Mouse (Mus musculus) gastrocnemius, postnatal 25 days (tissue): Measurements from ENCODE around the gene Trip10. TPM values are rescaled to one million over a fixed set of nuclear protein-coding genes. Genes with fewer than 3 reads are reported as not detected.

ENCODE experiments used
- DNase-seq: peaks from one replicate; pipeline ENCODE4 v3.0.0; 2022
- total RNA-seq, 2 experiments: library from RNA; stranded (reverse); gene quantifications; 1 replicate in 1 of 2; 2 replicates in 1 of 2; pipeline ENCODE4 v1.2.3; 2021

Gene Trip10
- total RNA-seq, 2 experiments from 2014 or later, result 132 to 134 TPM

DNA sequence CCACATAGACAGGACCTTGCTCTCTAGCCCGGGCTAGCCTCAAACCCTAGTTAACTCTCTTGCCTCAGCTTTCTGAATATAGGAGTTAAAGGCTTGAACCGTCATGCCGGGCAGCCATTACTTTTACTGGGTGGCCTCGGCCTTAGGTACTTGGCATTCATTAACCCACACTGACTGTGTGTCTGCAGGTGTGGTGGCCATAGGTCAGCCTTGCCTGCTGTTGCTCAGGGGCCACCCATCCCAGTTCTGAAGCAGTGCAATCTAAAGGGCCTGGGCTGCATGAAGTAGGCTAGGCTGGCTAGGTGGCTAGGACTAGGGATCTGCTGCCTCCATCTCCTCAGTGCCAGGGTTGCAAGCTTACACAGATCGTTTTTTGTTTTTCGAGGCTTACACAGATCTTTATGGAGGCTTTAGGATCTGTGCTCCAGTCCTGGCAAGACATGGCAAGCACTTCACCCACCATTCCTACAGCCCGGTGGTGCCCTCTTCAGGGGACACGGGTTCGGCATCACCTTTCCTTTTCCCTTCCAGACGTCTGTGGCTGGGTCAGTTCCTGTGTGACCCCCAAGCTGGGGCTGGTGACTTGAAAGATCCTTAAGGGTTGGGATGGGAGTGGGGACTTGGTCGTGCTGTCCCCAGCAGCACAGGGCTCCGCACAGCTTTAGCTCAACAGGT, 14.9 kb upstream of the Trip10 start:
- DNase-seq, result no peak

DNA sequence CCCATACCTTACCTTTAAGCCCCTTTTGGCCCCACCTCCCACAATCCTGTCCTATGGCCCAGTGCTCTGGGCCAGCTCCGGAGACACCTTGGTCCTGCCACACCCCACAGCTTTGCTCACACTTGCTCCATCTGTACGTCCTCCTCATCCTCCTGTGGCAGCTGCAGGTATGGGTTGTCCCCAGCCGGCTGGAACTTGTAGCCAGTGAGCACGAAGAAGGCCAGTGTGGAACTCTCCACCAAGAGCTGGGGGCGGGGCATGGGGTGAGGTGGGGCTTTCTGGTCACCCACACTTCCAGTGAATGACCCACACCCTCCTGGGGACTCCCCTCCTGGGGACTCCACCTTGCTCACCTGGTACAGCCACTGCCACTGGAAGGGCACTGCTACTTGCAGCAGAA, 13.5 kb upstream of the Trip10 start:
- no peak for DNase-seq

DNA sequence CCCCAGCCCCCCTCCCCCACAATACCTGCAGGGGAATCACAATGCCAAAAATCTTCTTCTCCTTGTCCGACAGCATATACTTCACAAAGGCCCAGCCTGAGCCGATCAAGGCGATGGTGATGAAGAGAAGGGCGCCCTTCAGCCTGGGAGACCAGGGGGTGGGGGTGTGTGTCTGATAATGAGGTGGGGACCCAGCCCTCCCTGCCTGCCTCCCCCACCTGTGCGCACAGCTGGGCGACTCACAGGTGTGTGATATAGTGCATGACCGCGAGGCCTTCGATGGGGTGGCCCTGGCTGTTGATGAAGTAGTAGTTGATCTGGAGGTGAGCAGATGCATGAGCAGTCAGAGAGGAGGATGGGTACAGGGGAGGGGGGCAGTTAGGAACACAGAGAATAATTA, 12.1 kb upstream of the Trip10 start:
- no peak for DNase-seq

DNA sequence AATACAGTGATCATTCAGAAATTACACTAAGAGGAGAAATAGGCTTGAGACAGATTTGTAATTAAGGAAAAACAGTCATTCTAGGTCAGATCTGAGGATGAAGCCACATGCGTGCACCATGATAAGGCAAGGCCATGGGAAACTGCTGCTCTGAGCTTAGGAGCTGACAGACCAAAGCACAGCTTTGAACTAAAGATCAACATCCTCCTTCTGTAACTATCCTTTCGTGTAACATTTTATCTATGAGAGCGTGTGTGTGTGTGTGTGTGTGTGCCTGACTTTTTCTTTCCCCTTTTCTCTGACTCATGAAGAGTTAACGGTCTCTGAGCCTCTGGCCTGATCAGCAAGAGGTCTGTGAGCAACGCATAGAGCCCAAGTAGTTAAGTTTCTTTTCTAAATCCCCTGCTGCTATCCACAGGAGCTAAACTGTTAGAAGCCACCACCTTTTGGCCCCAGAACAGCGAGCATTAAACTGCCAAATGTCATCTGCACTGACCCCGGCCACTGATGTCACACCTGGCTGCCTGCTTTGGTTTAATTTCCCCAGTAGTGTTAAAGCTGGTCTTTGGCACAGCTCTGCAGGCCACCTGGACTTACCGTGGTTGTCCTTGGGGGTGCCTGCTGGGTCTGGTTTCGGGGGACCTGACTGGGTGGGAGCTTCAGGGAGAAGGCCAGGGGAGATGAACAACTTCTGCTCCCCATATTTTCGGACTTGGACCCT, 5.4 kb upstream of the Trip10 start:
- no peak for DNase-seq

DNA sequence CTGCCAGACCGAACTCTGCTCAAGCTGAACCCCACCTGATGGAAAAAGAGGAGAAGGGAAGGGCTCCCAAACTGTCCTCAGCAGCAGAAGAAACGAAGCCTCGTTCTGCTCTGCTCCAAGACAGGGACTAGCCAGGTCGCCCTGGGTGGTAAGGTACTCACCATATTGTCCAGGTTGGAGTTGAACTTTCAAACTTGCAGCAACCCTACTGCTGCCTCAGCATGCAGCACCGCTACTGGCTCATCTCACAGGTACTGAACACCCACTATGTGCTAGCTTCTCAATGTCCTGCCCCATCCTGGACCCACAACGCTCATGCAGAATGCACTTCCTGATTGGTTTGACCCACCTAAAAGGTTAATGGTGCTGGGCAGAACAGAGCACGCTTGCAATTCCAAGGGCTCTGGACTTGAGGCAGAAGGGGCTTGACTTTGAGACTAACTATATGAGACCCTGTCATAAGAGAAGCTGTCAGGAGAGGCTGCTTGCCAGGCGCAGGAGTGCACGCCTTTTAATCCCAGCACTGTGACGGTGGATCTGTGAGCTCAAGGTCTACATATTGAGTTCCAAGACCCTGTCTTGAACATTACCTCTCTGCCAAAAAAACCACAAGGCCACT, 3.8 kb upstream of the Trip10 start:
- DNase-seq, result no peak

DNA sequence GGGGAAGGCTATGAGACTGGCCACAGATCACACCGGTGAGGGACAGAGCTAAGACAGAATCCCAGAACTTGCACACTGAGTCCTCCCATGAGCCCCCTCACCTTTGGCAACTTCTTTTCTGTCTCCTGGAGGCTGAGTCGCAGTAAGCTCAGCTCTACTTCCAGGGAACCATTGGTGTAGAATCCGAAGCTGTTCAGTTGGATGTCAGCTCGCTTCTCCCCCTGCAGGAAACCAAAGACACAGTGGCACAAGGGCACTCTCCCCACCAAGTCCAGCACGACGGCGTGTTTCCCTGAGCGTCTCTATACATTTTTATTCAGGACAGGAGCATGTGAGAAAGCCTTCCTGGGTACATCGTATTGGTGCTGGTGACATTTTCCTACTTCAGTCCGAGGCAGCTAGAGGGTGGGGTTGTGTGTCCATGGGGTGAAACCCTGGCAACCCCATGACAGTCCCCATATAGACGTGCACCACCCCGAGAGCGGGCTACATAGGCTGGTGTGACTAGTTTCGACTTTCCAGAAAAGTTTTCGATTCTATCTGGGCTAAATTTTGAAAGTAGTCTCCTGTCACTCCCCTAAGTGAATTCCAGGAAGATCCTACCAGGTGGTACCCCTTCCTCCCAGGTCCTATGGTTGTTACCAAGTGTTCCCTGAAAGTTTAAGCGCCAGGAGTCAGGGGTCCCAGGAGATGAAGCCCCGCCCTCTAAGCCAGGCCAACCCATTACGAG, 2.4 kb upstream of the Trip10 start:
- DNase-seq, result peak; percentile 5

DNA sequence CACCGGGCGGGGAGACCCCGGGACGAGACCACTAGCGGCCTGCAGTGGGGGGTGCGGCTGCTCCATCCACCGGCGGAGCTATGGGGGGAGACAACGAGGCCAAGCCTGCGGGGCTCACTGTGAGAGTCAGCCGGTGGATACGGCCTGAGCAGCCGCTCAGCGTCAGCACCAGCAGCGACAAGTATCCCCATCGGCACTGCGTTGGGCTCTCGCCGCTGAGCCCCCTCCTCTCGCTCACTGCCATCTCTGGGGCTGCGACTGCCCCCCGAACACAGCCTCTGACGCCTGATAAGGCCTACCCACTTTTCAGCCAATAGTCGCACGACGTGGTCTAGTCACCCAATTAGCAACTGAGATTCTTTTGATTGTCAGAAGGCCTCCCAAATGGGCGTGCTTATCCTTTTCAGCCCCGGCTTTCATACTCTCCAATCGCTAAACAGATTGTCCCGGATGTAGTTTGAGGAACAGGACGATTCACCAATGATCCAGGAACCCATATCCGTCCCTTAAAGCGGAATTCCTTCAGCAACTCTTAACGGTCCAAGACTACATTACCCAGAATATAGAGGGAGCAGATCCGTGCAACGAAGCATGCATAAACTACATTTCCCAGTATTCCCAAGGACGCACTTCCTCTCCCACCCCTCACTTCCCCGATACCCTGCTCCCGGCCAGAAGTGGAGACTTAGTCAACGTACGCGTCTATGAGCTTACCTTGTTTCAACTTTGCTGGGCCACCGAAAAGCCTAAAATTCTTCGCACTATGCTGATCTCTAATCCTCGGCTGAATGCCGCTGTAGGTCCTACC, 1.7 kb upstream of the Trip10 start:
- peak; percentile 95 for DNase-seq

DNA sequence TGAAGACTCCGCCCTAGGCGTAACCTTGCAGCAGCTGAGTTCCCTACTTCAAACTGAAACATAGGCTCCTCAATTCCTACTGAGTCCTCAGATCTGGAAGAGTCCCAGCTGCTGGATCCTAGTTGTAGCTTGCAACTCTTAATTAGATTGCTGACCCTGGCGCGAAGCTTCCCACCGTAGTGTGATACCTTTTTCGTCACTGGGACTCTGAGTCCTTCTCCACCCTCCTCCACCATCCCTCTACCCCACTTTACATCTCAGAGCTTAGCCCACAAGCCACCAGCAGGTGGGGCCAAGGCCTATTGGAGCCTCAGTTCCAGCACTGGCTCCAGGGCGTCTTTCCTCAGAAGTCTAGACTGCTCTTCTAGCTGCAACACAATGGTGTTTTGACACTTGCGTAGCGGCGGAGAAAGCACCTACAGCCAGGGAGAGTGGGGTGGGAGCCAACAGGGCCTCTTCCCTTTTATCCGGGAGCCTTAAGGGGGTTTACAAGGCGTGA, 1.0 kb upstream of the Trip10 start, which contains the start of gene Gpr108:
Gene Gpr108 (minus strand): TSS at position 246 of the 499 bp plus-strand sequence.
- peak; percentile 86 for DNase-seq

DNA sequence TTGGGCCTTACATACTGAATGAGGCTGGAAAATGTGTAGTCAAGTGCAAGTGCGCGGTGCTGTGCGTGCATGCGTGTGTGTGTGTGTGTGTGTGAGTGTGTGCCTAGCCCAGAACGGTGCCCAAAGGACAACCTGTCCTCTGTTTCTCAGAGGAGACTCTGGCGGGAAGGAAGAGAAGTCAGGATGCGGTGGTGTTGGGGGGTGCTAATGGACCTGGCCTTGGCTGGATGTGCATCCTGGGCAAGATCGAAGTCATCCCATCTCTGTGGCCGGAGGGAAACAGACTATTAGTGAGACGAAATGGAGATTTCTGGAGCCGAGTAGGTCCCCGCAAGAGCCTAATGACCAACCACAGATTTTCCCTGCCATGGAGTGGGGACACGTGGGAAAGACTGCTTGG, 484 bp upstream of the Trip10 start:
- DNase-seq, result peak; percentile 32

DNA sequence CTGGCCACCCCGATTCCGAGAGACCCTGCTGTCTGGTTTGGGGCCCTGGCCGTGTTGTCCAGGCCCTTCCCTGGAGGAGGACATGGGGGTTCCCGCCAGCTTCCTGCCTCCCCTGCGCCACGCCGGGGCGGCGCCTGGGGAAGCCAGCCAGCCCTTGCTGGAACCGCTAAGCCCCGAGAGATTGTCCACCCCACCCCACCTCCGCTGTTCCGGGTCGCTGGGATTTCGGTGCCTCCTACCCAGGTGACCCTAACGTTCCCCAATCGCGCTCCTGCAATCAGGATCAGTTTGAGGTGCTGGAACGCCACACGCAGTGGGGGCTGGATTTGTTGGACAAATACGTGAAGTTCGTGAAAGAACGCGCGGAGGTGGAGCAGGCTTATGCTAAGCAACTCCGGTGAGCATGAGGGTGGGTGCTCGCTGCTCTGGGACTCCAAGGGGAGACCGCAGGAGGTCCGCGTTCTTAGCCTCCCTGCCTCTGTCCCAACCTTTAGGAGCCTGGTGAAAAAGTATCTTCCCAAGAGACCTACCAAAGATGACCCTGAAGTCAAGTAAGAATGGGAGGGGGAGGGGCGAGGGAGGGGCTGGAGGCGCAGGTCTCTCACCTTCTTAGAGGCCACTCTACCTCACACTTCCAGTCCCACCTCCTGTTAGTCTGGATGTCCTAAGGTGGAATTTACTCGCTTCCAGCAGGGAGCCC, 1.4 kb downstream of the Trip10 start:
- DNase-seq, result peak; percentile 78

DNA sequence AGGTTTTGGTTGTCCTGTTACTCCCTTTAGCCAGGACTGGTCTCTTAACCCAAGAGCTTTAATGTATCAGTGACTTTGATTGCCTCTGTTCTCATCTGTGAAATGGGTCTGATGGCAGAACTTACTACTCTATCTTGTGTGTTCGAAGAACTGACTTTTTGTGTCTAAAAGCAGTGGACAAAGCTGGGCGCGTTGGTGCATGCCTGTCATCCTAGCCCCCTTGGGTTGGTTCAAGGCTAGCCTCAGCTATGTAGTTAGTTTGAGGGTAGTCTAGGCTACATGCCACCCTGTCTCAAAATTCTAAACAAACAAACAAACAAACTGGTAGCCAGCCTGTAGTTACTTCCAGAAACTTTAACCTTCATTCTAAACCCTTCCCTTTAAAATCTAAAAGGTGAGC, 2.2 kb downstream of the Trip10 start:
- DNase-seq, result peak; percentile 2

DNA sequence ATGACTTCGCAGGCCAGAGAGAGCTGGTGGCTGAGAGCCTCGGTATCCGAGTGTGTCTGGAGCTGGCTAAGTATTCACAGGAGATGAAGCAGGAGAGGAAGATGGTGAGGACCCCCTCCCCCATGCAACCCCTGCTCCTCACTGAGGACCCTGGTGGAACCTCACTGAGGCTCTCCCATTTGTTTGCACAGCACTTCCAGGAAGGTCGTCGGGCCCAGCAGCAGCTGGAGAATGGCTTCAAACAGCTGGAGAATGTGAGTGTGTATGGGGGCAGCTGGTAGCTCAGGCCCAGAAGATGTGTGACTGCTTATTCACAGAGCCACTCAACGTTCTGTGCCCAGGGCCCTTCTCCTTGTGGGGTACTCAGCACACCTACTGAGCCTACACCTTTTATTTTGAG, 4.1 kb downstream of the Trip10 start:
- no peak for DNase-seq

DNA sequence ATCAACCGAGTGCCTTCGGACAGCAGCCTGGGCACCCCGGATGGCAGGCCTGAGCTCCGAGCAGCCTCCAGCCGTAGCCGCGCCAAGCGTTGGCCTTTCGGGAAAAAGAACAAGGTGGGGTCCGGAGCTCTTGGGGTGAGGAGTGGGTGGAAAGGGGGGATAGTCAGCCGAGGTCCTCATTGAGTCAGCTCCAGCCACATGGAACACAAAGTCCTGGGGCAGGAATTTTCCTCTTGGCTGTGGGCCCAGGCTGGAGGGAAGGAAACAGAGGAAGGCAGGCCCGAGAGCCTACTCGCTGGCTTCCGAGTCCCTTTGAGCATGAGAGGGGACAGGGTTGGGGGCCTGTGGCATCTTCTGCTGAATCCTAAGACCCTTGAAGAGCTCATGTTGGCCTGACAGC, 6.1 kb downstream of the Trip10 start:
- DNase-seq, result peak; percentile 58

DNA sequence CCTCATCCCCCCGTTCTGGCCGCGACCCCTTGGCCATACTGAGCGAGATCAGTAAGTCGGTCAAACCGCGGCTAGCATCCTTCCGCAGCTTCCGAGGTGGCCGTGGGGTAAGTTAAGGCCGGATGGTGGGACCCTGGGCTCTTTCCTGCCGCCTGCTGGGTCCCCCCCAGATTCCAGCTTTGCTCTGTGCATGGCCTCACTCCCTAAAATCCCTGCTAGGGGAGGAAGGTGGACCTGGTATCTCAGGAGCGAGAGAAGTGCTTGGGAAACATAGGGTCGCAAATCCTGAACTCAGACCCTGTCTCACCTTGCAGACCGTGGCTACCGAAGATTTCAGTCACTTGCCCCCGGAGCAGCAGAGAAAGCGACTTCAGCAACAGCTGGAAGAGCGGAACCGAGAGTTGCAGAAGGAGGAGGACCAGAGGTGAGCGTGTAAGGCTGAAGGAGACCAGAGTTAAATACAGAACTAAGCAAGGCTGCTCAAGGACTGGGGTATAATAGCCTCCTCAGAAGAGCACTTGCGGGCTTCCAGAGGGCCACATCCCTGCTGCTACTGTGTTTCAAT, 7.7 kb downstream of the Trip10 start:
- DNase-seq, result peak; percentile 5

DNA sequence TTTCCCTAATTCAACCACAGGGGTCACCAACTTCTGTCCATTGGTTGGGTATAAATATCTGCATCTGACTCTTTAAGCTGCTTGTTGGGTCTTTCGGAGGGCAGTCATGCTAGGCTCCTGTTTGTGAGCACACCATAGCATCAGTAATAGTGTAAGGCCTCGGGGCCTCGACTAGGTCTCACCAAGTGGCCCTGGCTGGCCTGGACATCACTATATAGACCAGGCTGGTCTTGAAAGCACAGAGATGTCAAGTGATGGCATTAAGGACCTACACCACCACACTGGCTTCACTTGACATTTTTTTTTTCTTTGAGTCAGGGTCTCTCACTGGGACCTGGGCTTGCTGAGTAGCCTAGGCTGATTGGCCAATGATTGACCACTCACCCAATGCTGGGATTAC, 8.9 kb downstream of the Trip10 start:
- DNase-seq, result no peak

DNA sequence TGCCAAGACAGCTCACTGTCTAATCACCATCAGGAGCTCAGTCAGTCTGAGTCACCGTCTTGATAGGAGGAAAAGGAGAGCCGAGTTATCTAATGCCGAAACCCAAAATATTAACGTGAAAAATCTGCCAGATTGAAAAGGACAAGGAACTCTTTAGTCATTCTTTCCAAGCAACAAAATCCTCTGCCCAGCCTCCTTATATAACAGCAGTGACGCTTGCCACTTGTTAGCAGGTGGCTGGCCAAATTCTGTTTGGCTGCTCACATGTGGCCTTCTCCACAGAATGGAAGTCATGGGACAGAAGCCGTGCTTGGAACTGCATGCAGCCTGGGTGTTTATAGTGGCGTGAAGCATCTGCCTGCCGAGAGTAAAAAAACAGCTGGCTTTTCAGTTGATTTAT, 10.5 kb downstream of the Trip10 start:
- DNase-seq, result peak; percentile 83

DNA sequence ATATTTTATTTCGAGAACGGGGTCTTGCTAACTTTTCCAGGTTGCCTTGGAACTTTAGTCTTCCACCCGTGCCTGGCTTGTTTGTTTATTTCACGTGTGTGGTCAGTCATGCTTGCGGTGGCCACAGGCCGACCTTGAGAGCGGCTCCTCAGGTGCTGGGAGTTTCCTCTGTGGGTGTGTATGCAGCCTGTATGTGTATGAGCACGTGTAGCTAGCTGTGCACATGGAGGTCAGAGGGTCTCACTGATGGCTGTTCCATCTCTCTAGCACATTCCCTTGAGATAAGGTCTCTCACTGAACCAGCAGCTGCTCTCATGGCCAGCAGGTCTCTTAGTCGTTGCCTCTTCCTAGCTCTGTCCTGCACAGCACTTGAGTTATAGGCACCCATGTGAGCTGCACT, 11.1 kb downstream of the Trip10 start:
- no peak for DNase-seq

DNA sequence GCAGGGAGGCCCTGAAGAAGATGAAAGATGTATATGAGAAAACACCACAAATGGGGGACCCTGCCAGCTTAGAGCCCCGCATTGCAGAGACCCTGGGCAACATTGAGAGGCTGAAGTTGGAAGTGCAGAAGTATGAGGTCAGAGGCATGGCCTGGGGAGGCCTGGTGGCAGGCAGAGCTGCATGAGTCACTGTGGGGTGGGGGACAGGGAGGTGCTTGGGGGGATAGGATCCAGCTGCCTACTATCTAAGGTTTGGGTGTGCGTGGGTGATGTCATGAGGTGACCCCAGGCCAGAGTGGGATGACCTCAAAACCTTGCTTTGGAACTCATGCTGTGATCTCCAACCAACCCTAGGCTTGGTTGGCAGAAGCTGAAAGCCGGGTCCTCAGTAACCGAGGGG, 12.0 kb downstream of the Trip10 start:
- DNase-seq, result no peak

DNA sequence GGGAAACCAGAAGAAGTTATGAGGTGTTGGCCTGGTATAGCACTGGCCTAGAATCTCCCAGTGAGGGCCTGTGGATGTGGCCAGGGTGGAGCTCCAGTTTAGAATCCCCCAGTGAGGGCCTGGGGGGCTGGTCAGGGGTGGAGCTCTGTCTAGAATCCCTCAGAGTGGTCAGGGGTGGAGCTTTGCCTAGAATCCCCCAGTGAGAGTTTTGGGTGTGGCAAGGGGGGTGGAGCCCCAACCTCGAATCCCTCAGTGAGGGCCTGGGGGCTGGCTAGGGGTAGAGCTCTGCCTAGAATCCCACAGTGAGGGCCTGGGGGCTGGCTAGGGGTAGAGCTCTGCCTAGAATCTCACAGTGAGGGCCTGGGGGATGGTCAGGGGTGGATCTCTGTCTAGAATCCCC, 12.5 kb downstream of the Trip10 start:
- DNase-seq, result no peak

DNA sequence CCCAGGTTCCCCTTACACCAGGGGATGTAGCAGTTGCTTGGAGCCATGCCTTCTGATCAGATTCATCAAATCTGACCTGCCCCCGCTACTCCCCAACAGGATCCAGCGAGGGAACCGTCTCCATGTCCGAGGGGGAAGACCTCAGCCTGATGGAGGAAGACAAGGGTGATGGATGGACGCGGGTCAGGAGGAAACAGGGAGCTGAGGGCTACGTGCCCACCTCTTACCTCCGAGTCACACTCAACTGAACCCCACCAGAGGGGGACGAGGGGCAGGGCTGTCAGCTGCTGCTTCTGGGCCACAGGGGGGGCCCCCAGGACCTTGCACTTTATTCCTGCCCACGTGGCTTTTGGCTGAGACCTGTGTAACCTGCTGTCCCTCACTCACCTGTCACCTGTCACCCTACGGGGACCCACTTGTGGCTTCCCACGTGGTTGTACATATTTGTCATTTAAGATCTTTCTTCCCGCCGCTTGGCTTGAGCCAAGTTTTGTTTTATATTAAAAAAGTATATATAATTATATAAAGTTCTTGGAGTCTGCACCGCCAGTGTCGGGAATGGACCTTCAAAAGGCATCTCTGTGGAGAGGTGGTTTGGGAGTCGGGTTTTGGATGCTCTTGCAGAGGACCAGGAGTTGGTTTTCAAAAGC, 13.8 kb downstream of the Trip10 start:
- DNase-seq, result no peak
